Mouse (Mus musculus): ENCODE measurements at regions not wholly inside any gene's neighbourhood (a gene's known extent, or its start where the extent isn't known, plus 50 kb on each side); places are given as distances from the start of the nearest gene placed in this dataset.

- no peak for DNase-seq (ENCODE audit: low spot score)
These were observed 64.8 kb upstream of the Ogfrl1 start for GRCm38 (mm10) chr1:23462411-23462810.

GRCm38 (mm10) chr1:23464081-23464480 is 66.5 kb upstream of the Ogfrl1 start:
- DNase-seq (ENCODE audit: low spot score), result no peak

GRCm38 (mm10) chr1:23466340-23466739 is 68.8 kb upstream of the Ogfrl1 start:
- no peak for DNase-seq (ENCODE audit: low spot score)

- no peak for DNase-seq (ENCODE audit: low spot score)
These were observed 69.8 kb upstream of the Ogfrl1 start for GRCm38 (mm10) chr1:23467405-23467804.

GRCm38 (mm10) chr1:23480776-23481320 is 83.3 kb upstream of the Ogfrl1 start:
- DNase-seq (ENCODE audit: low spot score), result no peak

GRCm38 (mm10) chr1:23484566-23484965 is 87.0 kb upstream of the Ogfrl1 start:
- DNase-seq (ENCODE audit: low spot score), result no peak

GRCm38 (mm10) chr1:23485150-23485775 is 87.7 kb upstream of the Ogfrl1 start:
- no peak for DNase-seq (ENCODE audit: low spot score)

- DNase-seq (ENCODE audit: low spot score), result no peak
These were observed 89.5 kb upstream of the Ogfrl1 start for GRCm38 (mm10) chr1:23487031-23487430.

GRCm38 (mm10) chr1:23490640-23491039 is 93.1 kb upstream of the Ogfrl1 start:
- DNase-seq (ENCODE audit: low spot score), result peak; percentile 47

GRCm38 (mm10) chr1:23491041-23491440 is 93.5 kb upstream of the Ogfrl1 start:
- DNase-seq (ENCODE audit: low spot score), result peak; percentile 20

- no peak for DNase-seq (ENCODE audit: low spot score)
These were observed 95.4 kb upstream of the Ogfrl1 start for GRCm38 (mm10) chr1:23492981-23493380.

GRCm38 (mm10) chr1:23495412-23495811 is 97.8 kb upstream of the Ogfrl1 start:
- DNase-seq (ENCODE audit: low spot score), result peak; percentile 43

- DNase-seq (ENCODE audit: low spot score), result no peak
These were observed 122.5 kb upstream of the Ogfrl1 start for GRCm38 (mm10) chr1:23520113-23520512.

GRCm38 (mm10) chr1:23532659-23533058 is 135.1 kb upstream of the Ogfrl1 start:
- DNase-seq (ENCODE audit: low spot score), result no peak

GRCm38 (mm10) chr1:23536621-23537020 is 139.0 kb upstream of the Ogfrl1 start:
- no peak for DNase-seq (ENCODE audit: low spot score)

- DNase-seq (ENCODE audit: low spot score), result no peak
These were observed 140.8 kb upstream of the Ogfrl1 start for GRCm38 (mm10) chr1:23538419-23538818.

- no peak for DNase-seq (ENCODE audit: low spot score)
These were observed 143.0 kb upstream of the Ogfrl1 start for GRCm38 (mm10) chr1:23540594-23540993.

- no peak for DNase-seq (ENCODE audit: low spot score)
These were observed 158.2 kb upstream of the Ogfrl1 start for GRCm38 (mm10) chr1:23555794-23556193.

GRCm38 (mm10) chr1:23568106-23568505 is 170.5 kb upstream of the Ogfrl1 start:
- no peak for DNase-seq (ENCODE audit: low spot score)

- DNase-seq (ENCODE audit: low spot score), result no peak
These were observed 176.9 kb upstream of the Ogfrl1 start for GRCm38 (mm10) chr1:23574461-23574860.

- DNase-seq (ENCODE audit: low spot score), result no peak
These were observed 177.4 kb upstream of the Ogfrl1 start for GRCm38 (mm10) chr1:23575005-23575404.

GRCm38 (mm10) chr1:23575515-23575914 is 177.9 kb upstream of the Ogfrl1 start:
- DNase-seq (ENCODE audit: low spot score), result no peak

- no peak for DNase-seq (ENCODE audit: low spot score)
These were observed 178.6 kb upstream of the Ogfrl1 start for GRCm38 (mm10) chr1:23576150-23576549.

- no peak for DNase-seq (ENCODE audit: low spot score)
These were observed 172.1 kb upstream of the B3gat2 start for GRCm38 (mm10) chr1:23589414-23589942.
